Mouse (Mus musculus) midbrain, embryonic 10.5 days (tissue): Measurements from ENCODE around the gene Ncor1. TPM values are rescaled to one million over a fixed set of nuclear protein-coding genes. Genes with fewer than 3 reads are reported as not detected.
"Not testable (repeated sequence)": the region's sequence is repeated elsewhere in the genome, so short reads cannot be mapped to it uniquely, and the experiment has no call there.

Experiments
- DNase-seq: peaks from one replicate; pipeline ENCODE4 v3.0.0-alpha.2; 2017; ENCODE audit warnings: low spot score
- H3K27ac ChIP-seq: fragments of 300-500 bp; sonication (generic); replicated peaks from 2 replicates; pipeline ENCODE4 v1.5.1; 2016; ENCODE audit warnings: mild to moderate bottlenecking
- H3K27me3 ChIP-seq: fragments of 300-500 bp; sonication (generic); 2 replicates; pipeline ENCODE4 v1.6.1; 2016; ENCODE audit warnings: low read depth, mild to moderate bottlenecking; ENCODE audit not compliant: poor library complexity, severe bottlenecking
- H3K36me3 ChIP-seq: fragments of 300-500 bp; sonication (generic); 2 replicates; pipeline ENCODE4 v1.6.1; 2016; ENCODE audit warnings: mild to moderate bottlenecking, moderate library complexity
- H3K4me1 ChIP-seq: fragments of 300-500 bp; sonication (generic); 2 replicates; pipeline ENCODE4 v1.6.1; 2016
- H3K4me3 ChIP-seq: fragments of 300-500 bp; sonication (generic); 2 replicates; pipeline ENCODE4 v1.5.1; 2016; ENCODE audit warnings: mild to moderate bottlenecking, moderate library complexity
- H3K9me3 ChIP-seq: fragments of 300-500 bp; sonication (generic); replicated peaks from 2 replicates; pipeline ENCODE4 v1.6.1; 2016; ENCODE audit warnings: mild to moderate bottlenecking
- WGBS: fragments of 180-500 bp; shearing (Covaris S2); methylation state at CpG from one replicate; pipeline ENCODE4 v1.1.7; 2016; 5-methylcytosine and 5-hydroxymethylcytosine counted together
- polyA plus RNA-seq: library from polyadenylated mRNA; unstranded; fragments of >200 nt; fragmentation: Nextera tagmentation; extraction: Ambion mirVana; gene quantifications from 2 replicates; pipeline ENCODE4 v1.2.1, GENCODE M21; 2016

Gene Ncor1
- polyA plus RNA-seq, 1 experiment from 2014 or later, result 120 TPM

DNA sequence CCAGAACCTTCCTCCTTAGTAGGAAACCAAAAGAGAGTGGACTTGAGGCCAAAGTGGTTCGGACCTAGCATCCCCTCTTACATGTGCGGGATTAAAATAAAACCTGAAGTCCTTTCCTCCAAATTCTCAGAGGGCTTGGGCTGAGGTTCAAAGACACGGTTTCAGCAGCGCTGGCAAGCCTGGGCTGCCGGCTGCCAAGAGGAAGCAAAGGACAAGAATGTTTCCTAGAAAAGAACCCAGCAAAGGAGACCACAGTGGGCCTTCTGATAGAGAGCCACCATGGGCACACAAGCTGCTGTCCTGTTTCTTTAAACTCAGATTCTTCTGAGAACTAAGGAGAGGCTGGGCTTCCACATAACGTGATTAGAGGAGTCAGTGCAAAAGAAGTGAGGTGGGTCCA is 20.6 kb upstream of the Ncor1 start:
- Histone ChIP-seq H3K36me3 (no peaks in the 10 kb centered on the region; the same call in 1 of the 2 replicates), H3K4me3 (no peak overlapping the region), H3K27me3 (no peaks in the 10 kb centered on the region), H3K9me3 (no peaks in the 10 kb centered on the region), H3K4me1 (peaks cover 4% of the 10 kb centered on the region; the same call in 1 of the 2 replicates), H3K27ac (no peak overlapping the region)
- WGBS, result 78% methylated on average over 6 of the region's 6 CpGs
- no peak for DNase-seq

DNA sequence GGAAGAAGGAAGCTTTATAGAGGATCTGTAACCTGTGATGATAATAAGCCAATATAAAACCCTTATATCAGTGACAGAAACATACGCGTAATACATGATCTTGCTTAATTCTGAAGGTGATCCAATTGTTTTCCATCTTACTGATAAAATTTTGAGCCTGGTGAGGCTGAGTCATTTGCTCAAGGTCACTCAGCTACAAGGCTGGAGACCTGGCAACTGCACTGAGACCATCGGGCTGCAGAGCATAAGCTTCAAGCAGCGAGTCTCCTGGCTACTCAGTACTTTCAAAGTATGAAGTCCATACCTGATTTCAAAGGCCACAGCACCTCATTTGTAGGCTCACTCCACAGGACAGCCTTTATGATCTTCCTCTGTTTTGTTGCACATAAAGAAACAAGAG is 17.8 kb upstream of the Ncor1 start:
- H3K9me3 ChIP-seq, result no peaks in the 10 kb centered on the region
- H3K27me3 ChIP-seq, result no peaks in the 10 kb centered on the region
- WGBS, result 94% methylated on average over 4 of the region's 4 CpGs
- H3K27ac ChIP-seq, result no peak overlapping the region
- peaks cover 4% of the 10 kb centered on the region; the same call in 1 of the 2 replicates for H3K4me1 ChIP-seq
- no peak overlapping the region for H3K4me3 ChIP-seq
- H3K36me3 ChIP-seq, result no peaks in the 10 kb centered on the region; the same call in 1 of the 2 replicates
- DNase-seq, result no peak

DNA sequence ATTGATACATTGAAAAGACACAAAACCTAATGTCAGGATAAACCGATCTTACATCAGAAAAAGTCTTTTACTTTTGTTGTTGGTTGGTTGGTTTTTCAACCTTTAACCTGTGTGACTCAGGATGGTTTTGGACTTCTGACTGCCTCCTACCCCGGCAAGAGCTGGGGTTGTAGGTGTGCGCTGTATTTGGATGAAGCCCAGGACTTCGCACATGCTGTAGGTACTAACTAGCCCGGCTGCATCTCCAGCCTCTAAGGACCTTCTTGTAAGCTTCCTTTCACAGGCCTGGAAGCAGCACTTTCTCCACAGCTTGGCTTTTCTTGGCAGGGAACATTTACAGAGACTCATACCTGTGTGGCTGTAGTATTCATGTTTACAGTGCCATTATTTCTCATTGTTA is 15.2 kb upstream of the Ncor1 start:
- H3K27me3 ChIP-seq, result no peaks in the 10 kb centered on the region
- H3K9me3 ChIP-seq, result no peaks in the 10 kb centered on the region
- DNase-seq, result no peak
- H3K4me3 ChIP-seq, result no peak overlapping the region
- WGBS, result 94% methylated on average over 5 of the region's 5 CpGs
- no peaks in the 10 kb centered on the region; the same call in 1 of the 2 replicates for H3K36me3 ChIP-seq
- no peak overlapping the region for H3K27ac ChIP-seq
- no peaks in the 10 kb centered on the region for H3K4me1 ChIP-seq

DNA sequence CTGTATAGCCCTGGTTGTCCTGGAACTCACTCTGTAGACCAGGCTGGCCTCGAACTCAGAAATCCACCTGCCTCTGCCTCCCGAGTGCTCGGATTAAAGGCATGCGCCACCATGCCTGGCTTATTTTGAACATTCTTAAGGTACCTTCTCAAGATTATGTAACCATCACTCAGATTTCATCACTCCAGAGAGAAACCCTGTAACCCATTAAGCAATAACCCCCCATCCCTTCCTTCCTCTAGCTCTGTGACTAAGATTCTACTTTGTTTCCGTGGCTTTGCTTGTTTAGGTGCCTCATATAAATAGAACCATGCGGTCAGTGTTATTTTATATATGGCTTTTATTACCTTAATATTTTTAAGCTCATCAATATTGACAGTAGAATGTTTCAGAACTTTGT is 12.1 kb upstream of the Ncor1 start:
- H3K4me3 ChIP-seq, result no peak overlapping the region
- H3K27ac ChIP-seq, result no peak overlapping the region
- H3K36me3 ChIP-seq, result no peaks in the 10 kb centered on the region; the same call in 1 of the 2 replicates
- no peaks in the 10 kb centered on the region for H3K4me1 ChIP-seq
- WGBS, result 94% methylated on average over 6 of the region's 6 CpGs
- no peak for DNase-seq
- no peaks in the 10 kb centered on the region for H3K9me3 ChIP-seq
- H3K27me3 ChIP-seq, result no peaks in the 10 kb centered on the region

DNA sequence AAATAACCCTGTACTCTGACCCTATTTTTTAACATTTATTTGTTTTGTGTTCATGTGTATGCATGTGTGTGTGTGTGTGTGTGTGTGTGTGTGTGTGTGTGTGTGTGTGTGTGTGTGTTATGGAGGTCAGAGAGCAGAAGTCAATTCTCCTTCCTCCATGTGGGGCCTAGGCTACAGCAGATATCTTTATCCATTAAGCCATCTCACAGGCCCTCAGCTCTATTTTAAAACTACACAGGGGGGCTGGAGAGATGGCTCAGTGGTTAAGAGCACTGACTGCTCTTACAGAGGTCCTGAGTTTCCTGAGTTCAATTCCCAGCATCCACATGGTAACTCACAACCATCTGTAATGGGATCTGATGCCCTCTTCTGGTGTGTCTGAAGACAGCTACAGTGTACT is 8.9 kb upstream of the Ncor1 start:
- DNase-seq, H3K4me3 ChIP-seq, H3K9me3 ChIP-seq: not testable (repeated sequence)

DNA sequence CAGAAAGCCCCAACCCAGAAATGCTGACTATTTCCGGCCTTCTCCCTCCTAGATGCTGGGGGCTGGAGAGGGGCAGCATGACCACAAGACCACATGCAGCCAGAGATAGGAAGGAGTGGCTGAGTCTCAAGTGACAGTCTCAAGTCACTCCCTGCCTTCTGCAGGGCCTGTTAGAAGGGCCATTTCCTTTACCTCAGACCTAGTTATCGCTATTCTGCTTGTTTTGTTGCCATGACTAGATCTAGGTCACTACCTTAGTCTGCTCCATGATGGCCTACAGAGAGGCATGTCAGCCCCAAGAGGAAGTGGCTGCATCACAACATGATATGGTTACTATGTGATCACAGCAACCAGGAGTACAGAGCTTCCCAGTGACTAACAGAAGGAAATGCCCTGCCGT is 8.2 kb upstream of the Ncor1 start:
- H3K4me1 ChIP-seq, result no peaks in the 10 kb centered on the region
- H3K36me3 ChIP-seq, result 0 out of 2 replicates have a peak, but pooled peaks cover 2% of the 10 kb centered on the region
- no peak overlapping the region for H3K27ac ChIP-seq
- no peak for DNase-seq
- WGBS, result 85% methylated on average over 3 of the region's 3 CpGs
- no peak overlapping the region for H3K4me3 ChIP-seq
- no peaks in the 10 kb centered on the region for H3K27me3 ChIP-seq
- H3K9me3 ChIP-seq, result no peaks in the 10 kb centered on the region

More for the DNA sequence above, 8.9 kb upstream of the Ncor1 start:
- not testable (repeated sequence) for H3K27me3 ChIP-seq, H3K4me1 ChIP-seq, H3K36me3 ChIP-seq, H3K27ac ChIP-seq

DNA sequence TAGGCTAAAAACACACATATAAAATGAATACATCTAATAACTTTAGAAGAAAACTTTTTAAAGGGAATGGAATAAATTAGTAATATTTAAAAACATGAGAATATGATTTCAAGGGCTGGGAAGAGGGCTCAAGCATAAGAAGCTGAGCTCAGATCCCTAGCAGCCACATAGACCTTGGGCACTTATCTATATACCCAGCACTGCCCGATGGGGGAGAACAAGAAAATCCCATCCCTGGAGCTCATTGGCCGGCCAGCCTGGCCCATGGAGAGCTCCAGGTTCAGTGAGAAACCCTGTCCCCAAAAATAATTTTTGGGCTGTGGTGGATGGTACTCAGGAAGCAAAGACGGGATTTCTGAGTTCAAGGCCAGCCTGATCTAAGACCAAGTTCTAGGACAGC is 7.5 kb upstream of the Ncor1 start:
- no peaks in the 10 kb centered on the region for H3K9me3 ChIP-seq
- no peak overlapping the region for H3K4me3 ChIP-seq
- WGBS, result 89% methylated on average over 3 of the region's 3 CpGs
- no peaks in the 10 kb centered on the region for H3K4me1 ChIP-seq
- H3K36me3 ChIP-seq, result 0 out of 2 replicates have a peak, but pooled peaks cover 2% of the 10 kb centered on the region
- no peak for DNase-seq
- H3K27ac ChIP-seq, result no peak overlapping the region
- H3K27me3 ChIP-seq, result no peaks in the 10 kb centered on the region

DNA sequence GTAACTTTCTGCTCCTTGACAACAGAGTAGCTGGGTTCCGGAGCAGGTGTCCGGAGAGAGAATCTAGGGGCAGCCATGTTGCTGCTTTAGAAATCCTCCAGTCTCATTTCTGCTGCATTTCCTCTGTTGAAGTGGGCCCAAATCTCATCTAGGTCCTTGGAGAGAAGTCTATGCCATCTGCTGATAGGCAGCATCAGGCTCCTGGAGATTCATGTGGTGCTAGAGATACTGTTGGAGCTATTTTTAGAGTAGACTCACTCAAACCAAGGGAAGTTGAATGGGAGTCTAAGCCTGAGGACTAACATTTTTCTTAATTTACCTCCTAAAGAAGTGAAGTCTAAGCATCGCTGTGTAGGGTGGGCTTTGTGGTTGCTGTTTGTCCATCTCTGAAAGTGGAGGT is 6.4 kb upstream of the Ncor1 start:
- no peak for DNase-seq
- Histone ChIP-seq H3K4me3 (no peak overlapping the region), H3K36me3 (0 out of 2 replicates have a peak, but pooled peaks cover 2% of the 10 kb centered on the region), H3K27ac (no peak overlapping the region), H3K9me3 (no peaks in the 10 kb centered on the region), H3K4me1 (no peaks in the 10 kb centered on the region), H3K27me3 (no peaks in the 10 kb centered on the region)
- WGBS, result 93% methylated on average over 3 of the region's 3 CpGs

DNA sequence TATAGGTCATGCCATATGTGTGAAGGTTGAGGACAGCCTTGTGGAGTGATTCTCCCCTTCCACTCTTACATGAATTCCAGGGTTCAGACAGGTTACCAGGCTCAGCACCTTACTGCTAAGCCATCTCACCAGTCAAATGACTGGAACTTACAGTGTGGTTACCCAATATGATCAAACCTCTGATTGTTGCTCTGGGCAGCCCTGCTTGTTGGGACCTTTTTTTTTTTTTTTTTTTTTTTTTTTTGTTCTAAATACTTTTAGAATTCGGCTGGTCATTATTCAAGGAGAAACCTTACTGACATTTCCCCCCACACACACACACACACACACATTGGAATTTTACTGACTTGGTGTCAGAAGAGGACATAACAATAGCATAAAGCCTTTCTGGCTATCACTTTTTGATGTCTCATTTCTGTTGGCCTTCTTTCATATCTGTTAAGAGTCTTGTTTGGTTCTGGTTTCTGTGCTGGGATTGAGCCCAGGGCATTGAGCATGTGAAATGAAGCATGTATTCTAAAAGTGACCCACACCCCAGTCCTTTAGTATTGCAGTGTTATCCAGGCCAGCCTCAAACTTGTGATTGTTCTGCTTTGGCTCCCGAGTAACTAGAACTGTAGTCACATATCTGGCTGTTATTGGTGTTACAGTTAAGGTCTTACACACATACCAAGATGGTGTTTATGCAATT is 5.0 kb upstream of the Ncor1 start:
- WGBS, result 81% methylated on average over 2 of the region's 2 CpGs
- Histone ChIP-seq H3K36me3 (0 out of 2 replicates have a peak, but pooled peaks cover 2% of the 10 kb centered on the region), H3K9me3 (no peaks in the 10 kb centered on the region), H3K4me3 (no peak overlapping the region), H3K27me3 (no peaks in the 10 kb centered on the region), H3K4me1 (peaks cover 10% of the 10 kb centered on the region), H3K27ac (no peak overlapping the region)
- DNase-seq, result no peak

DNA sequence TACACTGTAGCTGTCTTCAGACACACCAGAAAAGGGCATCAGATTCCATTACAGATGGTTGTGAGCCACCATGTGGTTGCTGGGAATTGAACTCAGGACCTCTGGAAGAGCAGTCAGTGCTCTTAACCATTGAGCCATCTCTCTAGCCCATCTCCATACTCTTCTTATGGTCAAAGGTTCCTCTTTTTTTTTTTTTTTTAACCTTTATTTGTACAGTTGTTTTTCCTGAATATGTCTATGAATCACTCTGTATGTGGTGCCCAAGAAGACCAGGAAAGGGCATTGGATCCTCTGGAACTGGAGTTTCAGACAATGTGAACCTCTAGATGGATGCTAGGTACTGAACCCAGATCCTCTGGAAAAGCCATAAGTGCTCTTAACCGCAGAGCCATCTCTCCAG is 4.2 kb upstream of the Ncor1 start:
- not testable (repeated sequence) for H3K4me3 ChIP-seq, DNase-seq, H3K27me3 ChIP-seq, H3K36me3 ChIP-seq, H3K9me3 ChIP-seq, H3K27ac ChIP-seq
- peaks cover 12% of the 10 kb centered on the region for H3K4me1 ChIP-seq
- WGBS, result 94% methylated on average over 1 of the region's 1 CpGs

DNA sequence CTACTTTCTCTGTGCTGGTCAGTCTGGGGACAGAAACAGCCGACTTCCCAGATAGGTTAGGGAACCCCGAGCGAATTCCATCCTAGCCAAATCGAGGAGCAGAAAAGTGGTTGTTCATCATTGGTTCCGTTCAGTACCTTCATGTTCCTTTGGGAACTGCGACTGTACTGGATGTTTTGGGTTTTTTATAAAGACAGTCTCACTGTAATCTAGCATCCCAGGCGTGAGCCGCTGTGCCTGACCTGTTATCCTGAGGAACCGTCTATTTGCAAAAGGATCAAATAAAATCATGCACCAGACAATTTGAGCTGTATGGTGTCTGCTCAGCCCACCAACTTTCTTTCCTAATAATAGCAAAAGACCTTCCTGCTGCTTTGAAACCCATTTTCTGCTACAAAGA is 439 bp upstream of the Ncor1 start:
- no peaks in the 10 kb centered on the region for H3K9me3 ChIP-seq
- H3K4me3 ChIP-seq, result peak overlapping the region; percentile 94
- WGBS, result 2% methylated on average over 9 of the region's 9 CpGs
- H3K36me3 ChIP-seq, result 0 out of 2 replicates have a peak, but pooled peaks cover 5% of the 10 kb centered on the region
- peaks cover 29% of the 10 kb centered on the region for H3K4me1 ChIP-seq
- peak overlapping the region; percentile 99 for H3K27ac ChIP-seq
- DNase-seq, result no peak
- H3K27me3 ChIP-seq, result no peaks in the 10 kb centered on the region

DNA sequence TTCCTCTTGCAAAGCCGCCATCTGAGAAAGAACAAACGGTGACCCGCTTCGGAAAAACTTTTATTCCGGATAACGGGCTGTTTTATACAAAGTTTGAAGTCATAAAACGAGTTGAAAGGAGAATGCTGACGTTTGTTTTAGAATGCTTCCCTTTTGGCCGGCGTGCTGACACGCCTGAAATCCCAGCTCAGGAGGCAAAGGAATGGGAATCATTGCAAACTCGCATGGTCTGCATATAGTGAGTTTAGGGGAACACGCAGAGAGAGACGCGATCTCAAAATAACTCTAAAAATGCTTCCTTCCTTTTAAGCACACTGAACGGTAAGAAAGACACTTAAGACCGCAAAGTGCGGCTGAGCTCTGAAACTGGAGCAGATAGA is 460 bp downstream of the Ncor1 start:
- no peaks in the 10 kb centered on the region for H3K9me3 ChIP-seq
- under 1% methylated on average over 18 of the region's 18 CpGs for WGBS
- peak overlapping the region; percentile 99 for H3K27ac ChIP-seq
- H3K36me3 ChIP-seq, result 0 out of 2 replicates have a peak, but pooled peaks cover 12% of the 10 kb centered on the region
- H3K4me1 ChIP-seq, result peaks cover 29% of the 10 kb centered on the region
- no peaks in the 10 kb centered on the region for H3K27me3 ChIP-seq
- H3K4me3 ChIP-seq, result peak overlapping the region; percentile 94
- no peak for DNase-seq

DNA sequence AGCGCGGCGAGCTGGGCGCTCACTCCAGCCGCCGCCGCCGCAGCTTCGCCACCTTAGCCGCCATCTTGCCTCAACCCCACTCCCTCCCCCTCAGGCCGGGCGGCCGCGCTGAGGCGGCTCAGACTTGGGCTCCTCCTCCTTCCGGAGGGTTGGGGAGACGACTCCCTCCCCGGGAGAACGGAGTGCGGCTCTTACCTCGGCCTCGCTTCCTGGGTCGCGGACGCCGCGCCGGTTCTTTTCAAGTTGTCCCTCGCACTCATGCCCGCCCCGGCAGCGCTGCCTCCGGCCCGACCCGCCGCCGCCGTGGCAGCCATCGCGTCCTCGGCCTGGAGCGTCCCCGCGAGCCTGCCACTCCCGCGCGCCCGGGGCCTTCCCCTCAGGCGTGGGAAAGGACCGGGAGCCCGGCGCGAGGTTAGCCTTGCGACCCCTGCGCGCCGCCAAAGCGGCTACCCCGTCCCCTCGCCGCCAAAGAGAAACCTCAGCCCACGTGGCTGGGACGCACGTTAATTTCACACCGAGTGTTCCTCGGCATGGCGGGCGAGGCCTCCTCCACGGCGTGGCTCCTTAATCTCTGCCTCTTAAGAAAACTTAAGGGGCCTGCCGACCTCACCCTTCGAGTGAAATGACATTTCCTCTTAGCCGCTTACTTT is 975 bp downstream of the Ncor1 start:
- WGBS, result under 1% methylated on average over 71 of the region's 73 CpGs
- DNase-seq, result peak; percentile 91
- Histone ChIP-seq H3K27me3 (no peaks in the 10 kb centered on the region), H3K9me3 (no peaks in the 10 kb centered on the region), H3K4me1 (peaks cover 29% of the 10 kb centered on the region), H3K4me3 (peak overlapping the region; percentile 94), H3K36me3 (0 out of 2 replicates have a peak, but pooled peaks cover 14% of the 10 kb centered on the region), H3K27ac (peak overlapping the region; percentile 99)
